Mouse (Mus musculus) urinary bladder, postnatal 4 days (tissue): ENCODE data around the gene Ddx60.
A peak's percentile ranks its signal among the peaks of the same experiment; 100 is the strongest.
"Not testable (repeated sequence)": the region's sequence is repeated elsewhere in the genome, so short reads cannot be mapped to it uniquely, and the experiment has no call there.

Experiments
- DNase-seq, 2 experiments: peaks; one replicate each; pipeline ENCODE4 v3.0.0; 2021 to 2022; ENCODE audit warnings: low spot score in 2 of 2

Gene Ddx60

DNA sequence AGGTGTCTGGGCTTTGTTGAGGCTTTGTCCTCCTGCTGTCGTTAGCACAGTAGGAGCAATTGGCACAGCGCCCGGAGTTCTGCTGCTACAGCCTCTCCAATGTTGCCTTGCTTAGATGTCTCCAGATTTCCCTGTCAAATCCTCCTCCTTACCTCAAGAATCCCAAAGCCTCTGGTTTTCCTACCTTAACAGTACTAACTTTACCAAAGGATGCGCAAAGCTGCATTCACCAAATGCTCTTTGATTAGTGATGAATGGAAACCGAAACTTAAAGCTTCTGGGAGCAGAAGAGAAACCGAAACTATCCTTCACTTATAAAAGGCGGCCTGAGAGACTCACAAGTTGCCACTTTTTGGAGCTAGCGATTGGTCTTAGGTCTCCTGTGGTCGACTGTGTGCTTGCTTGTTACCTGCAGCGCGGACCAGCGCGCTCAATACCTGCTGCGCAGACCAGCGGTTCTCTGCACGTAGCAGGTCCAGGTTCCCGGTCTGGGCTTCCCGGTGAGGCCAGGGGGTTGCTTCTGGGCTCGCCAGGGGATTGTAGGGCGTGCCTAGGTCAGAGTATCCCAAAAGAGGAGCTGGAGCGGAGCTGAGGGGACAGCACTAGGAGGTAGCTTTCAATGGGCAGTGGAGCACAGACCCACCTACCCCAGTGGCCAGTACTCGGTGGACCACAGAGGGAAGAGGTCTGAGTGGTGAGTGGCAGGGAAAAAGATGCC is at the start of gene Ddx60:
TSS of gene Ddx60 (plus strand) at position 311 of the 718 bp plus-strand sequence.
- peak; percentile 26 to 76 for DNase-seq

DNA sequence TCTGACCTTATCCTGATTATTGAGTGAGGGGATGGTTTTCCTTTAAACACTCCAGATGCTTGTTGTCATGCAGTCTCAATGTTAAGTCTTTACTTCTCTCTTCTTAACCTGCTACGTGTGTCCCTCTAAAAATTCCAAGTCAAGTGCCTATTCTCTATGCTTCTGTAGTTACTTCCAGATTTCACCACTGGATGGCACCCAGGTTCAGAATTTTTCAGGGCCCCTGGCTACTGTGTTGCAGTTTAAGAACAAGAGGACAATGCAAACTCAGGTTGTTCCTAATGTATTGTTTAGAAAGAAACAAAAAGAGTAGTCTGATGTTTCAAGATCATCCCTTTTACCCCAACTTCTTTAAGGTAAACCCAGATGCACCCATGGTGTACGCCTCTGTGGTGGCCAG is 33.8 kb upstream of the Ddx60 start:
- no peak for DNase-seq

DNA sequence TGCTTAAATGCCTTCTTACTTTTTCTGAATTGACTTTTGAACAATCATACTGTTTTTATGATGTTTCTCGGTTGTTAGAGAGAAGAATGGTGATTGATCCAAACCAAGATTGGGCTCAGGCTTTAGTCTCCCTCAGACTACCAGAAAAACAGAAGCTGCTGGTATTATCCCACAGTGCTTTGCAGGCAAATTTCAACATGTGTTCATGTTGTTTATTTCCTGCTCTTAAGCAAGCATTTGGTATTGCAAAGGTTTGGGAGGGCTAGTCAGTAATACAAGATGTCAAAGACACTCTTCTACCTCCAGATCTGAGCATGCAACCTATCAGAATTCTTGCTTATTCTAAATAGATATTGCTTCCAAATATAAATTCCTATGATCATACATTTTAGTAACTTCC is 31.1 kb upstream of the Ddx60 start:
- no peak for DNase-seq

DNA sequence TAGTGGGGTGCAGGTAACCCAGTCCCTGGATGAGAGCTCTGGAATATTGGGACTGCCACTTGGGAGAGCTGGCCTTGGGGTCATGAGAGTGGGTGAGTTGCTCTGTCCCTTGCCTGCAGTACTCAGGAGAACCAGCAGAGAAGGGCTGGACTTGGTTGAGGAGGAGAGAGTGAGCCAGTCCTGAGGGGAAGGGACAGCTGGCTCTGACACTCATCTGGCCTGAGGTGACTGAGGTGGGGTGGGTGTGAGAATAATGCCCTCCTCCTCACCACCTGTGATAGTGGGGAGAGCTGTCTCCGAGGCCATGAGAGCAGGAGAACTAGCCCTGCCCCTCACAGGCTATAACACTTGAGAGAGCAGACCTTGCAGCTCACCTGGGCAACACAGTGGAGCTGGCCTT is 30.5 kb upstream of the Ddx60 start:
- no peak for DNase-seq

DNA sequence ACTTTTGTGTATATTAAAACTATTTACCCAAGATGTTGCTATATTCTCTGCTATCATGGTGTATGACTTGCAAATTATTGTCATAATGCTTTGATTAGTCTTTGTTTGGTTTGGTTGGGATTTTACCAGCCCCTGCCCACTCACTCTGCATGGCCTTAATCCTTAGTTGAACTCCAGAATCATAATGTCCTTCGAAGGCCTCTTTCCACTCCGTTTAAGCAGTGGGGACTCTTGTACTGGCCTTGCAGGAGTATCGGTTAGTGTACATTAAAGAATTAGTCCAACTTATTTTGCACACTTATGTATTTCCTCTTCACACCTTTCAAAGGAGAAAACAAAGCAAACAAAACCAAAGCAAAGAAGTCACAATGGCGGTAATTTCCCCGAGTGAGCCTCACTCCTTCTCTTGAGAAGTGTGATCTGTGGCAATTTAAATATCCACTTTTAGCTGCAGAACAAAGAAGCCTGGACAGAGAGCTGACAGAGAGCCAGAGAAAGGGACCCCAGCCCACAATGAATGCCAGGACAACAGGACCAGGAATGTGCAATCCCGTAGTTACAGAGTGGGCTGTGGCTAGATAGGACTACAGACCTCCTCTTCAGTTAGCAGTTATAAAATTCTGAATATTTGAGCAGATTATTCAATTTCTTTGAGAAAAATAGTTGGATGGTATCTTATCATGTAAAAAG is 26.7 kb upstream of the Ddx60 start:
- no peak for DNase-seq

DNA sequence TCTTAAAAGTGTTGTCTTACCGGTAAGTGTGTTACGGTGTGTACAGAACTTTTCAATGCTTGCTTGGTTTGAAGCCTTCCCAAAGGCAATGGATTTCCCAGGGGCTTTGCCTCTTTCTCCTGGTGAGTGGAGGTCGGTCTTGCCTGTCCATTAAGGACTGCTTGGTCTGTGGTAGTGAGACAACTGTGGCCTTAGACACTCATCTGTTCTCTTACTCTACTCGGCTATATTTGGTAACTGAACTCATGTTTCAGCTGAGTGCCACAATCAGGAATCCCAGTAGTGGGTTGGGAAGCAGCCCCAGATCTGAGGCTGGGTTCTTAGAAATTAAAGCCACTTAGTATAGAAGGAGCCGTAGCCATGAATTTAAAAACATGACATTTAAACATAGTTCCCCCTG is 25.4 kb upstream of the Ddx60 start, which contains the start of gene Palld:
TSS of gene Palld (minus strand) at position 170 of the 400 bp plus-strand sequence.
- DNase-seq: no peak

DNA sequence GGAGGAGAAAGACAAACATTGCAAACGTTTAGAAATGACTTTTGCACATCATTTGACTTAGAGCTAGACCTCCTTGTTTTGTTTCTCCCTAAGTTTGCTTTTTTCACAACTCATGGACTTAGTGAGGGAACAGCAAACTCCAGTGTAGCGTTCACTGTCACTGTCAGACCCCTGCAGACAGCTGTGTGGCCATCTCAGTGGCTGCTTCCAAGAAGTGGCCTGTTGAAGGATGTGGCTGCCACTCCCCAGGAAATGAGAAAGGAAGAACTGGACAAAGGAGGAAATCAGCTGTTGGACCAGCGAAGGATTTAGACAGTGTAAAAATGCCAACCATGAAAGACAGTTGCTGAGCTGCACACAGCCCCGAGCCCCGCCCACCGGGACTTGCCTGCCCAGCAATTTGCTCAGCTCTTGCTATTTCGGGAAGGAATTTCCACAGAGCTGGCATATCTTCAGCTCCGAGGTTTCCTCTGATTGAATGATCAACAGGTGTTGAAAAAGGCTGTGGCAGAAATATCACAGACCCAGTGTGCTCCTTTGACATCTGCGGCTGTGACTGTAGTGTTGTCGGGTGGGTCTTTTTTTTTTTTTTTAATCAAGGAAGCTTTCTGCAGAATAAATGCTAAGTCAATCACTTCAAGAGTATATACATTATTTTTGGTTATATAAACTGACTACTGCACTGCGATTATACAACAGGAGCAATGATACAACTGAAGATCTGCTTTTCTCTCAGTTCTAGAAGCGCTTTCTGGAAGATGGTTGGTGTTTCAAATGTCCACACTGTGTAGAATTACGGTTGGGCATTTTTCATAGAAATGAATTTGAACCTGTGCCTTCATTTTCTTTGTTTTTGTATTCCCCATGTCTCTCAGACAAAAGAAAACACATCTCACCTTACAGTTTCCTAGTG is 19.3 kb upstream of the Ddx60 start:
- DNase-seq: peak in 1 of 2 experiments; percentile 24

DNA sequence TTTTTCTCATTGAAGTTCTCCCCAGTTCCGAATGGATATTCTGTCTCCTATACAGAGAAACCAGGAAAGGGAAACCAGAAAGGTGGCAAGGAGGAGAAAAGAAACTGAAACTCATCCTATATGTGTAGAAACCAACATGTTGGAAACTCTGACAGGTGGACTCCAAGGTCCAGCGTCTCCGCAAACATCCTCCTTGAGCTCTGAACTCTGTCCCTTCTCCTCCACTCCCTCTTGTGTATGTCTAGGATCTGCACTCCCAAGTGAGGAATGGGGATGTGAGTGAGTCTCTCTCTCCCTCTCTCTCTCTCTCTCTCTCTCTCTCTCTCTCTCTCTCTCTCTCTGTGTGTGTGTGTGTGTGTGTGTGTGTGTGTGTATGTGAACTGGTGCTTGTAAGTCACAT is 18.6 kb upstream of the Ddx60 start:
- no peak for DNase-seq

DNA sequence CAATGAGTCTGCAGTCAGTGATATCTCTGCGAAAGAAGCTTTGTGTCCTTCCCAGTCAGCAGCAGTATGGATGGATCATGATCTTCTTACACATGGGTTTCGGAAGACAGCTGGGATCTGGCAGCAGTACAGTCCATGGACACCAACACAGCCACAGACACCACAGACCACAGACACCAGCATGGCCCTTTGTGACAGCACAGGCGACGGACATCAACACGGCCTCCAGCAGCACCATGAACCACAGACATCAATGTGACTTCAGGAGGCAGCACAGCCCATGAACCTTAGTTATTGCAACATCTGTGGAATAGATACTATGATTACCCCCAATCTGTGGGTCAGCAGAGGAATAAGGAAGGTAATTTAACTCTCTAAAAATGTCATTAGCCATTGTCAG is 15.1 kb upstream of the Ddx60 start:
- DNase-seq: no peak

DNA sequence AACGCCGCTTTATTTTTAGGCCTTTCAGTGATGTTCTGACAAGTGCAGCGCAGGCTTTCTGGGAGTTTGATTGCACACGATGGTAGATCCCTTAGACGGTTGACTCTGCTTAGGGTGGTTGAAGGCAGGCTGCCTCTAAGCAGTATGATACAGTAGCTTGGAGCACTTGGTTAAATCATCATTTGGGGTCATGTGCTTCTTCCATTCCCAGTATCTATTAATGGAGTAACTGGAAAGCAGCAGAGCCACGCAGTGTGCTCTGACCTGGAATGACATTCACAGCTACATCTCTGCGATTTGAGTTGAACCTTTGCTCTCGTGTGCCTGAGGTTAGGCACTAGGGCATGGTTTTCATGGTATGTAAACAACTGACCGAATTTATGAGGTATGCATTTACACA is 13.9 kb upstream of the Ddx60 start:
- no peak for DNase-seq

DNA sequence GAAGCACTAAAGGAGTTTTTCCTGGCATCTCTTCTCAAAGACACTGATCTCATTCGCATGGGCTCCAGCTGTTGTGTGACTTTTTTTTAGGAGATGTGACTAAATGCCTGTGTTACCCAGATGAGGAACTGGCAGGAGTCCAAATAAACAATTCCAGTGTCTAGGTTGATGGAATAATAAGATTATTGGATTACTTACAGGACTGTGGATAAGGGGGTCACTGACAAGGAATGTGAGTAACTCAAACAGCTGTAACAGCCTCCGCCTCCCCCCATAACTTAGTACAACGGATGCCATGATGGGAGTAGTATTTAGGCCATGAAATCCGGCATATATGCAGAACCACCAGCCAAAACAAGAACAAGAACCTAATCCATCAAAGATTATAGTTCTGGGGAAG is 10.6 kb upstream of the Ddx60 start:
- no peak for DNase-seq

DNA sequence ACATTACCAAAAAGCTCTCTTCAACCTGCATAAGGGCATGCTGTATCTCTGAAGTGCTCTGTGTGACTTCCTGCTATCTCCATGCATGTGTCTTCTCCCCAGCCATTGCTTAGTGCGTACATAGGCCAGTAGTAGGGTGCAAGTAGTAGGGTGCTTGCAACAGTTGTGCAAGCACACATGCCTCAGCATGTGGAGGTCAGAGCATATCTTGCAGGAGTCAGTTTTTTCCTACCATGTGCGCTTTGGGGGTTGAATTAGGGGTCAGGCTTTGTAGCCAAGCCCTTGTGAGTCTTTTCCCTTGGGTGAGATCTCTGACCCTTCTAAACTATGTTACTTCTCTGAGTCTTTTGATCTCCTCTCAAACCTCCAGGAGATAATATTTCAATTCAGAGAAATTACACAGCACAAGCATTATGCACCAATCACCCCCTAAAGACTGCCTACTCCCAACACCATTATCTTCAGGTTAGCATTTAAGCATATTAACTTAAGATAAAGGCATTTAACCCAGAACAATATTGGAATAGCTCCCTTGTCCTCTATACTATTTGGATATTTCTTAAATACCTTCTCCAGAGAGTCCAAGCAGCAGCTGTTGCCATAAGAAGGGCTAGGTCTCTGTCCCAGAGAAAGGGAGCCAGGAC is 8.6 kb upstream of the Ddx60 start:
- no peak for DNase-seq

DNA sequence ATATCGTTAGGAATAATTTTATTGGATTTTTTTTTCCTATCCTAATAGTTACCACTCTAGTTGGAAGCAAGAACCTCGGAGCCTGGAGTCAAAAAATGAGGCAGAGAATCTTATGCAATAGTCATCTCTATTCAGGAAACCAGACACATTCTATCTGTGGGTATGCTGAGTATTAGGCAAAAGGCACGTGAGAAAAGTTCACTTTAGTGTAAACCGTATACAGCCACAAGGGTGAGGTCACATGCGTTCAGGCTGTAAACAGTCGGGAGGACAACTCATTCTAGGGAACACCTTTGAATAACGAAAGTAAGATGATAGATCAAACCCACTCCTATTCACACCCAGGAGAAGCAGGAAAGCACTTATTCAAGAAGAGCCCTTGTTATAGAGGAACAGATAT is 7.5 kb upstream of the Ddx60 start:
- no peak for DNase-seq

DNA sequence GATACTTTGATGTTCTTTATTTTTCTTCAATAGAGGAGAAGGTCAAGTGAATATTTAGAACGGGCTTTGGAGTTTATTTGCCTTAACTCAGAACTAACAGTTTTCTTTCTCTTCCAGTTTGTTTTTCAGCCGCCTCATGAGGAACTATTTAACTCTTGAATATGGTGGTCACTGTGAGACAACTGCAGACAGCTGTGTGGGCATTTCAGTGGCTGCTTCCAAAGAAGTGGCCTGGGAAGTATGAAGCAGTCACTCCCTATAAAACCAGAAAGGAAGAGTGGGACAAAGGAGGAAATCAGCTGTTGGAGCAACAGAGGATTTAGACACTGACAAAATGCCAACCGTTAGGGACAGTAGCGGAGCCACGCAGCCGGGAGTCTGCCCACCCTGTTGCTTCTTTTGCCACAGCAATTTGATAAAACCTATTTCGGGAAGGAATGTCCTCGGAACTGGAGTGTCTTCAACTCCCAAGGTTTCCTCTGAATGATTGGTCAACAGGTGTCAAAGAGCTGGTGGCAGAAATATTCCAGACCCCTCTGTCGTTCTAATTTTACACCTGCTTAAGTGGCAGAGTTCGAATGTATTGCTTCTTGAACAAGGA is 6.3 kb upstream of the Ddx60 start:
- DNase-seq: no peak

DNA sequence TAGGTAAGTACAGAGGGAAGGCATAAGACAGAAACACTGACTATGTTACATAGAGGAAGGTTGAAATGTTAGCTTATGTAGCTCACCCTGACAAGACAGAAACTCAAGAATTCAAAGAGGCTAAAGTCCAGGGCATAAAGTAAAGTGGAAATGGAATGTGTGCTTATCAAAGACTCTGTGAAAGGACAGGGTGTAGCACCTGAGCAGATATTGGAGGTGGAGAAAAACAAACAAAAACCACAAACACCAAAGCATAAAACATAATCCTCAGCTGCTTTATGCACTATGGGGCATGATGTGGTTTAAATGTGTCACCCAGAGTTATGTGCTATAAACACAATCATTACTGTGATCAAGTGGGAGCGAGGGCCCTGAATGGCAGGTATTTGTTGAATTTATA is 3.4 kb upstream of the Ddx60 start:
- DNase-seq: no peak

DNA sequence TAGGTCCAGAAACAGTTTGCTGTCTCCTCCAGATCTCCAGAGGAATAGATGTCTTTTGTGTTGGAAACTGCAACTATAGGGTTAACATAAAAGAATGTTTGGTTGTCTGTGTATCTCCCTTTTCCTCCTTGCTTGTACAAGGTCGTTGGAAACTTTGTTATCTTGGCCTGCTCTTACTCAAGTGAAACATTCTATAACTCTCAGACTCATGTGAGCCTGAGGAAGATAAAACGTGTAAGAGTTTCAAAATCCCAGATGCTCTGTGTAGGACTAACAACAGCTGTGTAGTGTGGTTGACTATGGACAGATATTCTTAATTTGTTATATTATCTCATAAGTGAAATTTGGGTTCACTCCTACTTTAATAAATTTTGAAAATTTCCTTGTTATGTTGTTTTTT is 5.4 kb downstream of the Ddx60 start:
- no peak for DNase-seq

DNA sequence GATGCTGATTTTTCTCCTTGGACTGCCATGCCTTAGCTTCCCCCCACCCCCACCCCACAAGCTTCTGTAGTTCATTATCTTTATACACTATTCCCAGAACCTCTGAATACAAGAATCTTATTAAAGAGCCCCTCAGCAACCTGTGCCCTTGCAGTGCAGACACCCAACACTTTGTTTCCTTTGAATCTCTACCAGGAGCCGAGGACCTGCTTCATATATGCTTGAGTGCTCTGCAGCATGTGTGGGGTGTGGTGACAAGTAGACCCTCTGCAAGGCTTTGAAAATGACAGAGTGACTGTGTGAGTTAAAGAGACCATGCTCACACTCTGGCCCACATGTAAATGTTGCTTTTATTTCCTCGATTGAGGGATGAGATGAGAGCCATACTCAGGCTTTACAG is 9.7 kb downstream of the Ddx60 start:
- no peak for DNase-seq

DNA sequence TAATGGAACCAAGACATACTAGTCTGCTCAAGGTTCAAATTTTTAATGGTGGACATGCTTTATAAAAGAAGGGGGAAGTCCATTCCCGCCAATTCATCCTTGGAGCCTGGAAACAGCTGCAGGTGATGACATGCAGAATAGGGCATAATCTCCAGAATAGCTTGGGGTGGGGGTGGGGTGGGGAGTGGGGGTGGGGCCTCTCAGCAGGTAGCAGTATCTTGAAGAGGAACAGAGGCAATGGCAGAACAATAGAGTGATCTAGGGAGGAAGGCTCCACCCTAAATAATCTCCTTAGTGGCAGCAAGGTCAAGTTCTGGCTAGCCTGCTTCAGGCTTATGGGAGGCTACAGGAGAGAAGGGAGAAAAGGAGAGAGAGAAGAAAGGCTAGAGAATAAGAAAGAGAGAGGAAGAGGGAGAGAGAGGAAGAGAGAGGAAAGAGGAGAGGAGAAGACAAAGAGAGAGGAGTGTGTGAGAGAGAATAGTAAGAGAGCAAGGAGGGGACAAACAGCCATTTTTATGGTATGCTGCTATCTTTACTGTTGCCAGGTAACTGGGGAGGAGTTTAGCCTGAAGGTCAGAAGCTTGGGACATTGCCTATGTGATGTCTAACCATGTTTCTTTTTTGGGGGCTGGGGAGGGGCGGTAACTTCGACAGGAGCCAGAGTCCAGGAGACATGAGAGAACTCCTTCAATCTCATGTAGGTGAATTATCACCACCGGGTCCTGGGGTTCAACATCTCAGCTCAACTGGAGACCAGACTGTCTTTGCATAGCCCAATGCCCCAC is 36.9 kb downstream of the Ddx60 start:
- DNase-seq: not testable (repeated sequence)

DNA sequence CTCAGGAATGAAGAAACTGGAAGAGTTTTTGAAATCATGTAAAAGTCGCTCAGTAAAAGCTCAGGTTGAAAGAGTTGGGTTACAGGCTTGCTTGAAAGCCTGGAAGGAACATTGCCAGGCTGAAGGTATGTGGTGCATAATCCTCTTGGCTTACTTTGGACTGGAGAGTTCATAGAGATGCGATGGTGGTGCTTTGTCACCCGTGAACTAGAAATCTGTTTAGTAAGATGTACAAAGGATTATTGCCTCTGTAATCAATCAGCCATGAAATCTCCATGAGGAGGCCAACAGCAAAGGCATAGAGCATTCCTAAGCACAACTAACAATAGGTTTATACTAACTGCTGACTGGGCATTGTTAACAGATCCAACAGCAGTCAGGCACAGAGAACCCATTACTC is 41.7 kb downstream of the Ddx60 start:
- DNase-seq: no peak

DNA sequence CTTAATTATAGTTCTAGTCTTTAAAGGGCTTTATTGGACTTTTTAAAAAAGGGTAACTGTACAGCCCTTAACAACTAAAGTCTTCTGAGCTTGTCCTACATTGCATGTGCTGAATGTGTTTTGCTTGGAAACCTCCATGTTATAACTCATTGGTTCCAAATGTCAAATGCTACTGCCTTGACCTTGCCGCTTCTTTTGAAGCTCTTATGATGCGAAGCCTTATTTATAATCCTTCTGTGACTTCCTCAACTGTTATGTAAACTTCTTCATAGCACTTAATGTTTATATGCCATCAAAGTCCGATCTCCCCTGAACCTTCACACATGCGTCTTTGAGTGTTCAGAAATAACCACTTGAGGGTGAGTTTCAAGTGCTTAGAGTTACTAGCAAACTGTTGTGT is 57.1 kb downstream of the Ddx60 start:
- no peak for DNase-seq
